In the genomic region with DNA sequence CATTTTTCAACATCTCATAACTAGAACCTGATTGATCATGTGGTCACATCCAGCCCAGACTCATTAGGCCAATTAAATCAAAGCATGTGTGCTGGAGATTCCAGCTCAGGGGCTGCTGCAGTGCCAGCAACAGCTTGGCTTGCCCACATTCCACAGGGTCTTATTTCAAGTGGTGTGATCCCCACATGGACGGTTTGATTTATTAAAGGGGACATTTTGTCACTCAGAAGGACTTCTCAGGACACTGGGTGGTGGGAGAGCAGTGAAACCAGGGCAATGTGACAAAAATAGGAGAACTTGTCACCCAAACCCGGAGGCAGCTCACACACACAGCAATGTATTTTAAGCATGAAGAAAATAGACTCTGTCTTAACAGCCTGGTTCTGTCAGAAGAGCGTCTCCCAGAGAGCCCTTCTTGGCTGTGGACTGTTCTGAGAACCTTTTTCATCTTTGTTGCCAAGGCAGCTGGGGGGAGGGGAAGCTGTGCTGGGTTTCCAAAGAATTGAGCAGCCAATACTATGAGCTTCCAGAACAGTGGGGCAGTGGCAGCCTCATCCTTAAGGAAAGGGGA, we compare ENCODE assay signal across 8 mouse cellular contexts.
DNase-seq lines count a peak whose midpoint lies in the region; ATAC-seq lines count a peak whose summit lies in the region.

No protein-coding gene starts in this region.

- no peak overlapping the region for H3K4me2 ChIP-seq in neural tube, embryonic 11.5 days (ENCODE audit: low read depth)

- H3K27ac ChIP-seq in heart, embryonic 10.5 days = peak overlapping the region; percentile 82
- H3K27ac ChIP-seq in neural tube, embryonic 11.5 days (ENCODE audit: low read depth, low read length) = no peak overlapping the region

- no peak for ATAC-seq in neural tube, embryonic 11.5 days (ENCODE audit: insufficient read depth, low FRiP score, low TSS enrichment)
- ATAC-seq in megakaryocyte progenitor cell, adult 5-6 weeks (replicated peaks; ENCODE audit: poor library complexity) = no peak

- intact Hi-C loops in left cerebral cortex, postnatal 4 days (cut with DNase I) = loop anchor here (10.0 kb wide), 1 partner anchor 511 kb away; a partner anchor contains a TSS

- peak; percentile 77 for DNase-seq in brain, embryonic 18.5 days (ENCODE audit: low read depth, low spot score)
- DNase-seq in fibroblast of lung, adult 2 months (ENCODE audit: low read depth) = peak; percentile 81
- DNase-seq in heart, embryonic 10.5 days (ENCODE audit: low spot score) = no peak
- peak; percentile 53 for DNase-seq in kidney, adult 9 months
- peak; percentile 88 for DNase-seq in left cerebral cortex, postnatal 4 days
- DNase-seq in neural tube, embryonic 11.5 days (ENCODE audit: low spot score) = peak; percentile 60
- peak; percentile 14 for DNase-seq in testis, postnatal 14 days (ENCODE audit: low spot score)

- H3K4me1 ChIP-seq in heart, embryonic 10.5 days = peaks cover 27% of the 10 kb centered on the region
- H3K4me1 ChIP-seq in neural tube, embryonic 11.5 days (ENCODE audit: control insufficient read depth, insufficient read depth, low read length) = peaks cover 7% of the 10 kb centered on the region; the same call in 1 of the 2 replicates

- no peak overlapping the region for H3K9ac ChIP-seq in neural tube, embryonic 11.5 days (ENCODE audit: low read length)

- no peak overlapping the region for H3K4me3 ChIP-seq in heart, embryonic 10.5 days
- no peak overlapping the region for H3K4me3 ChIP-seq in neural tube, embryonic 11.5 days (ENCODE audit: low read depth, low read length)

- WGBS in heart, embryonic 10.5 days = 21% methylated on average over 3 of the region's 3 CpGs
- 21% methylated on average over 3 of the region's 3 CpGs for WGBS in neural tube, embryonic 11.5 days

- H3K9me3 ChIP-seq in heart, embryonic 10.5 days = no peaks in the 10 kb centered on the region
- H3K9me3 ChIP-seq in neural tube, embryonic 11.5 days (ENCODE audit: control insufficient read depth, low read length) = no peaks in the 10 kb centered on the region

- H3K27me3 ChIP-seq in heart, embryonic 10.5 days (ENCODE audit: insufficient read depth, poor library complexity, severe bottlenecking) = no peaks in the 10 kb centered on the region
- no peaks in the 10 kb centered on the region for H3K27me3 ChIP-seq in neural tube, embryonic 11.5 days (ENCODE audit: control insufficient read depth, insufficient read depth, low read length)

- no peaks in the 10 kb centered on the region for H3K36me3 ChIP-seq in heart, embryonic 10.5 days
- H3K36me3 ChIP-seq in neural tube, embryonic 11.5 days (ENCODE audit: control insufficient read depth, insufficient read depth, low read length) = no peaks in the 10 kb centered on the region
